Mouse (Mus musculus): ENCODE data around the gene Pxn.

DNA sequence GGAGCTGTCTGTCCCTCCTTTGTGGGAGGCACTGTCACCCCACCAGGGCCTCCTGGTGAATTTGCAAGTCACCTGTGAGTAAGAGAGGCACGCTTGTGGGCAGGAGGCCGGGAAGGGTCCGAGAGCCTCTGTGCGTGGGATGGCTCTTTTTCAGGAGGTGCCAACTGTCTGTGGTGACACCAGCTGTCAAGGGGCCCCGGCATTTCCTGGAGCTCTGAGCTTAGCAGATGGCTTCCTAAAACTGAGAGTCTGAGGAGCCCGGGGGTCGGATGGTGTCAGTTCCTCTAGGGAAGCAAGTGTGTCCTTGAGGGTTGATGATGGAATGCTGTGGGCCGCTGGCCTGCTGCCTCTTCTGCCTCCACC is 24.0 kb downstream of the Pxn start:
- TF ChIP-seq CTCF (IDR thresholded peaks at IDR 0.05) (no peak), EP300 (IDR thresholded peaks at IDR 0.05) (no peak)

Data from lung, postnatal 0 days (tissue).